Mouse (Mus musculus): ENCODE results near the gene Gm5089.

Gm5089 gene

GRCm38 (mm10) chr14:122477971-122478573 lies 27.2 kb upstream of the Gm5089 start:
- no peak for DNase-seq (ENCODE audit: low spot score in 2 of 2)

GRCm38 (mm10) chr14:122477261-122477671 lies 26.4 kb upstream of the Gm5089 start:
- DNase-seq (ENCODE audit: low spot score in 2 of 2), result no peak

- DNase-seq (ENCODE audit: low spot score in 2 of 2), result no peak
Observed at GRCm38 (mm10) chr14:122476822-122477215, 25.9 kb upstream of the Gm5089 start.

GRCm38 (mm10) chr14:122476041-122476821 lies 25.3 kb upstream of the Gm5089 start:
- DNase-seq (ENCODE audit: low spot score in 2 of 2), result no peak

- DNase-seq (ENCODE audit: low spot score in 2 of 2), result no peak
Observed at GRCm38 (mm10) chr14:122475557-122476040, 24.7 kb upstream of the Gm5089 start.

GRCm38 (mm10) chr14:122474891-122475556 lies 24.1 kb upstream of the Gm5089 start, which contains the start of gene Zic2:
Zic2 (plus strand) TSS chr14:122475435.
- DNase-seq (ENCODE audit: low spot score in 2 of 2), result no peak

GRCm38 (mm10) chr14:122474041-122474890 lies 23.4 kb upstream of the Gm5089 start:
- DNase-seq (ENCODE audit: low spot score in 2 of 2), result no peak

- DNase-seq (ENCODE audit: low spot score in 2 of 2), result no peak
Observed at GRCm38 (mm10) chr14:122473211-122473751, 22.4 kb upstream of the Gm5089 start.

GRCm38 (mm10) chr14:122472647-122473046 lies 21.7 kb upstream of the Gm5089 start:
- no peak for DNase-seq (ENCODE audit: low spot score in 2 of 2)

GRCm38 (mm10) chr14:122472161-122472560 lies 21.2 kb upstream of the Gm5089 start:
- DNase-seq (ENCODE audit: low spot score in 2 of 2), result no peak

- no peak for DNase-seq (ENCODE audit: low spot score in 2 of 2)
Observed at GRCm38 (mm10) chr14:122471449-122472085, 20.7 kb upstream of the Gm5089 start.

GRCm38 (mm10) chr14:122468971-122469755 lies 18.2 kb upstream of the Gm5089 start:
- no peak for DNase-seq (ENCODE audit: low spot score in 2 of 2)

GRCm38 (mm10) chr14:122467926-122468841 lies 17.3 kb upstream of the Gm5089 start:
- DNase-seq (ENCODE audit: low spot score in 2 of 2), result no peak

GRCm38 (mm10) chr14:122466756-122467362 lies 15.9 kb upstream of the Gm5089 start:
- DNase-seq (ENCODE audit: low spot score in 2 of 2), result no peak

- DNase-seq (ENCODE audit: low spot score in 2 of 2), result no peak
Observed at GRCm38 (mm10) chr14:122465931-122466490, 15.1 kb upstream of the Gm5089 start.

- no peak for DNase-seq (ENCODE audit: low spot score in 2 of 2)
Observed at GRCm38 (mm10) chr14:122464763-122465741, 14.1 kb upstream of the Gm5089 start, which contains the start of gene Zic5. Zic5 (minus strand) TSS chr14:122465677.

- no peak for DNase-seq (ENCODE audit: low spot score in 2 of 2)
Observed at GRCm38 (mm10) chr14:122464351-122464762, 13.4 kb upstream of the Gm5089 start.

All from left cerebral cortex, adult 9 months (tissue).